Mouse (Mus musculus): ENCODE results near the gene Myom1. TPM values are rescaled to one million over a fixed set of nuclear protein-coding genes. Genes with fewer than 3 reads are reported as not detected.

The Myom1 gene
- polyA plus RNA-seq, 1 experiment, result 1.8 TPM

DNA sequence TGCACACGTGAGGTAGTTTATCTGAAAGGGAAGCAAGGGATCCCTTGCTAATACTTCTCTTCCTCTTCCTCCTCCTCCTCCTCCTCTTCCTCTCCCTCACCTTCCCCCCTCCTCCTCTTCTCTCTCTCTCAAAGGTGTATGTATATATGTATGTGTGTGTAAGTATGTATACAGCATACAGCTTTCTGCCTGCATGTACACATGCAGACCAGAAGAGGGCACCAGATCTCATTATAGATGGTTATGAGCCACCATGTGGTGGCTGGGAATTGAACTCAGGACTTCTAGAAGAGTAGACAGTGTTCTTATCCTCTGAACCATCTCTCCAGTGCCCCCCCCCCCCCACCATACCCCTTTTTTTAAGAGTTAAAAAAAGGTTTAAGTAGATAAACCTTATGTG lies 40.2 kb downstream of the Myom1 start:
- no peak overlapping the region for H3K27ac ChIP-seq (ENCODE audit: insufficient read depth, low read depth, low read length)
- H3K4me3 ChIP-seq (ENCODE audit: insufficient read depth, low read length), result no peak overlapping the region
- TF ChIP-seq POLR2A (IDR thresholded peaks at IDR 0.05; ENCODE audit: borderline replicate concordance, low read depth, low read length) (no peak), CTCF (IDR thresholded peaks at IDR 0.05; ENCODE audit: low read depth, low read length) (no peak)
- H3K4me1 ChIP-seq (ENCODE audit: control insufficient read depth, insufficient read depth, low read length), result no peaks in the 10 kb centered on the region

DNA sequence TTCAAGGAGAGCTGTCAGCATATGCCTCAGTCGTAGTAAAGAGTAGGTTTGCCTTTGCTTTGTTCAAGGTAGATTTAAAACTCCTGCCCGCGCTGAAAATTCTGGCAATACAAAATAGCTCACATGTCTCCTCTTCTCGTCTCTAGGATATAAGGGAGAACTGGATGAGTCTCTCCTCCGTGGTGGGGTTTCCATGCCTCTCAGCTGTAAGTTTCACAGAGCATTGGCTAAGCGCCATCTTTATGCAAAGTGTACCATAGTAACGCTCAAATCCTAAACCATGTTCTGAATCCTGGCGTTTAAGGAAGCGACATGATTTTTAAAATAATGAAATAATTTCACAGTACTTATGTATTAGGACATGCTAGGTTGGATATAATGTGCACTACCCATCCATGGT lies 43.2 kb downstream of the Myom1 start:
- Histone ChIP-seq H3K27ac (ENCODE audit: insufficient read depth, low read depth, low read length) (no peak overlapping the region), H3K4me3 (ENCODE audit: insufficient read depth, low read length) (no peak overlapping the region), H3K4me1 (ENCODE audit: control insufficient read depth, insufficient read depth, low read length) (no peaks in the 10 kb centered on the region)
- TF ChIP-seq CTCF (IDR thresholded peaks at IDR 0.05; ENCODE audit: low read depth, low read length), result no peak
- no peak for TF ChIP-seq POLR2A (IDR thresholded peaks at IDR 0.05; ENCODE audit: borderline replicate concordance, low read depth, low read length)

DNA sequence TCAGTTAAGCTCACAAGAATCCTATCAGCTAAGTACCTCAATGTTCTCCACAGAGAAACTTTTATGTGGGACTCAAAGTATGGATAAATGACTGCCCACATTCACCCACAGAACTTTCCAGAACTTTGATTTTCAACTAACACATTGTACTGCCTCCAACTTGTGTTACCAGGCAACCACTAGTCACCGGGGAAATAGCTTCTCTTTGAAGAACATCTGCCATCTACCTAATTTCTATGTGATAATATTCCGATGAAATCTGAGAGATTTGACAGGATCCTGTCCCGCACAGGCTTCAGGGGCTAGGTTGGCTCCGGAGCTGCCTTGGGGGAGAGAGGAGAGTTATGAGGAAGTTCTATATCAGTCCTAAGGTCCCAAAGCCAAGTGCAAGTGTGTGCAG lies 44.4 kb downstream of the Myom1 start:
- TF ChIP-seq POLR2A (IDR thresholded peaks at IDR 0.05; ENCODE audit: borderline replicate concordance, low read depth, low read length) (no peak), CTCF (IDR thresholded peaks at IDR 0.05; ENCODE audit: low read depth, low read length) (no peak)
- Histone ChIP-seq H3K4me3 (ENCODE audit: insufficient read depth, low read length) (no peak overlapping the region), H3K4me1 (ENCODE audit: control insufficient read depth, insufficient read depth, low read length) (no peaks in the 10 kb centered on the region), H3K27ac (ENCODE audit: insufficient read depth, low read depth, low read length) (no peak overlapping the region)

DNA sequence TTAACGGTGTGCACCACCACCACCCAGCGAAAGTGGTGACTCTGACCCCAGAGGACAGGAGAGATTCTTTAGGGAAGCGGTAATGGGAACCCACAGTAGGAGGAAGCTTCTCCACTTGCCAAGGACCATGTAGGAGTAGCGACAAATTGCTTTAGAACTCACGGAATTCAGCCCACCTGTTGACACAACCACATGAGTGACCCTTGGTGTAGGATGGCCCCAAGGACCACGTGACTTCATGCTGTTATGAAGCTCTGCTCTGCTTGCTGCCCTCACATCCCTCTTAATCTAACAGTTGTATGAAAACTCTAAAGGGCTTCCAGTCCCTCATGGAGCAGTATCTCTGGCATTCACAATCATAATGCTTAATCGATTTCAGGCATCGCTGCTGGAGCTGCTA lies 46.9 kb downstream of the Myom1 start:
- no peak overlapping the region for H3K27ac ChIP-seq (ENCODE audit: insufficient read depth, low read depth, low read length)
- TF ChIP-seq POLR2A (IDR thresholded peaks at IDR 0.05; ENCODE audit: borderline replicate concordance, low read depth, low read length) (no peak), CTCF (IDR thresholded peaks at IDR 0.05; ENCODE audit: low read depth, low read length) (no peak)
- H3K4me1 ChIP-seq (ENCODE audit: control insufficient read depth, insufficient read depth, low read length), result no peaks in the 10 kb centered on the region
- no peak overlapping the region for H3K4me3 ChIP-seq (ENCODE audit: insufficient read depth, low read length)

DNA sequence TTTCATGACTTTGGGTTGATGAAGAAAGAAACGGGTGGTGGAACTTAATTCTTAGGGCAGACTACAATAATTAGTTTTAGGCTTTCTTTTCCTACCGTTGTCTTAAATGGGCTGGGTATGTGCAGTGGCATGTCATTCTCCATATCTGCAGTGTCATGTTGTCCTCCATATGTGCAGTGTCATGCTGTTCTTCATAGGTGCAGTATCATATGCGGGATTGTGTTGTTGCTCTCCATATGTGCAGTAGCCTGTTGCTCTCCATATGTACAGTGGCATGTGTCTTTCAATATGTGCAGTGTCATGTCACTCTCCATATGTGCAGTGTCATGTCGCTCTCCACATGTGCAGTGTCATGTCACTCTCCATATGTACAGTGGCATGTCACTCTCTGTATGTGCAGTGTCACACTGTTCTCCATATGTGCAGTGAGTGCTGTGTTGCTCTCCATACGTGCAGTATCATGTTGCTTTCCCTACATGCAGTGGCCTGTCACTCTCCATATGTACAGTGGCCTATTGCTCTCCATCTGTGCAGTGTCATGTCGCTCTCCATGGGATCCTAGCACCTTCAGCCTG lies 50.8 kb downstream of the Myom1 start:
- no peak overlapping the region for H3K27ac ChIP-seq (ENCODE audit: insufficient read depth, low read depth, low read length)
- H3K4me3 ChIP-seq (ENCODE audit: insufficient read depth, low read length), result no peak overlapping the region
- H3K4me1 ChIP-seq (ENCODE audit: control insufficient read depth, insufficient read depth, low read length), result no peaks in the 10 kb centered on the region
- no peak for TF ChIP-seq CTCF (IDR thresholded peaks at IDR 0.05; ENCODE audit: low read depth, low read length)
- TF ChIP-seq POLR2A (IDR thresholded peaks at IDR 0.05; ENCODE audit: borderline replicate concordance, low read depth, low read length), result no peak

DNA sequence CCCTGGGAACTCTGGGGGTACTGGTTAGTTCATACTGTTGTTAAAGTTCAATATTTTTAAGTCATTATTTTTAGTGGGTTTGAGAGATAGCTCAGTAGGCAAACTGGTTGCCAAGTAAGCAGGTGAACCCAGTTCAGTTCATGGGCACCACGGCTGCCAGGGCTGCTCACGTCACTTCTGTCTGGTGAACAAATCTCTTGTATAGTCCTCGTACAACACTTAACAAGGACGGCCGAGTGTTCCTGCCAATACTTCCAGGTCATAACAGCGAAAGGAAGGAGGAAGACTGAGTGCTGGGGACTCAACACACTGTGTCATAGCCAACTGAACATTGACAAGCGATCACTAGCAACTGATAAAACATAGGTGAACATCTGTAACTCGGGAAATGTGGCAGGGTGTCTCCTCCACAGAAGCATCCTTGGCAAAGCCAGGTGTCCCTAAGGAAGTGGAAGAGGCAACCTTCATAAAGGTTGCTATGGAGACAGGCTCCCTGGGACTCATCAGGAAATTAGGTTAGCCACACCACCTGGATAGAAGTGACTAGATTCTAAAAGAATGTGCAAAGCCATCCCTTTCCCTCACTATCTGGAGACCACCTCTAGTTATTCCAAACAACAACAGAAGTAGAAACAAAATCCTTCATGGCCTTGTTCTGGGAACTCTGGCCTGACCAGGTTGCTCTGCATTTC lies 52.9 kb downstream of the Myom1 start:
- H3K4me3 ChIP-seq (ENCODE audit: insufficient read depth, low read length), result no peak overlapping the region
- H3K27ac ChIP-seq (ENCODE audit: insufficient read depth, low read depth, low read length), result no peak overlapping the region
- no peak for TF ChIP-seq POLR2A (IDR thresholded peaks at IDR 0.05; ENCODE audit: borderline replicate concordance, low read depth, low read length)
- TF ChIP-seq CTCF (IDR thresholded peaks at IDR 0.05; ENCODE audit: low read depth, low read length), result no peak
- no peaks in the 10 kb centered on the region for H3K4me1 ChIP-seq (ENCODE audit: control insufficient read depth, insufficient read depth, low read length)

DNA sequence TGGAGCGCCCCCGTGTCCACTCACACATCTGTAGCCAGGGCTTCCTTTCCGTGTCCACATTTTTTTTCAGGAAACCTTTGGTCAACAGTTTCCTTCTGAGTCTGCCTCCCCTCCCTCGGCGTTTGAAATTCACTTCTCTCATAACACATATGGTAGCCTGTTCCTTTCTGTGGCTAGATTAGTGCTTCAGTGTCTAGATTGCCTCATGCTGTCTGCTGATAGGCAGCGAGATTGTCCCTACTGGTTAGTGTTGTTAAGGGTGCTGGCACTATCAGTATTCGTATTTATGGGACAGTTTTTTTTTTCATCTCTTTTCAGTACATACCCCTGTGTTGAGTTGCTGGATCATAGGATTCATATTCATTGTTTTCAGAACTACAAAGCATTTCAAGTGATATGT lies 54.0 kb downstream of the Myom1 start:
- H3K4me1 ChIP-seq (ENCODE audit: control insufficient read depth, insufficient read depth, low read length), result no peaks in the 10 kb centered on the region
- H3K27ac ChIP-seq (ENCODE audit: insufficient read depth, low read depth, low read length), result no peak overlapping the region
- H3K4me3 ChIP-seq (ENCODE audit: insufficient read depth, low read length), result no peak overlapping the region
- TF ChIP-seq POLR2A (IDR thresholded peaks at IDR 0.05; ENCODE audit: borderline replicate concordance, low read depth, low read length) (no peak), CTCF (IDR thresholded peaks at IDR 0.05; ENCODE audit: low read depth, low read length) (no peak)

DNA sequence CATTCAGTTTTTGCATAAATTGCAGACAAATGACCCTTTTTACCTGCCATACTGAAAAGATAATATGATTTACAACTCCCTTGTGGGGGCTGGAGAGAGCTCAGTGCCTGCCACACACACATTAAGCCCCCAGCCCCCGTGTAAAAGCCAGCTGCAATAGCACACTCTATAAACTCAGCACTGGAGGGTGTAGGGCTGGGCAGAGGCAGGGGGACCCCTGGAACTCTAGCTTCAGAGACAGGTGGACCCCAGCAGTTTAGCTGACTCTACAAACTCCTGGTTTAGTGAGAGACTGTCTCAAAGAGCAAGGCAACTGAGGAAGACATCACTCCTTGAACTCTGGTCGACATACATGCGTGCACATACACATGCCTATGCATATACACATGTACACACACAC lies 55.3 kb downstream of the Myom1 start:
- H3K4me3 ChIP-seq (ENCODE audit: insufficient read depth, low read length), result no peak overlapping the region
- no peaks in the 10 kb centered on the region for H3K4me1 ChIP-seq (ENCODE audit: control insufficient read depth, insufficient read depth, low read length)
- TF ChIP-seq CTCF (IDR thresholded peaks at IDR 0.05; ENCODE audit: low read depth, low read length) (no peak), POLR2A (IDR thresholded peaks at IDR 0.05; ENCODE audit: borderline replicate concordance, low read depth, low read length) (no peak)
- no peak overlapping the region for H3K27ac ChIP-seq (ENCODE audit: insufficient read depth, low read depth, low read length)

DNA sequence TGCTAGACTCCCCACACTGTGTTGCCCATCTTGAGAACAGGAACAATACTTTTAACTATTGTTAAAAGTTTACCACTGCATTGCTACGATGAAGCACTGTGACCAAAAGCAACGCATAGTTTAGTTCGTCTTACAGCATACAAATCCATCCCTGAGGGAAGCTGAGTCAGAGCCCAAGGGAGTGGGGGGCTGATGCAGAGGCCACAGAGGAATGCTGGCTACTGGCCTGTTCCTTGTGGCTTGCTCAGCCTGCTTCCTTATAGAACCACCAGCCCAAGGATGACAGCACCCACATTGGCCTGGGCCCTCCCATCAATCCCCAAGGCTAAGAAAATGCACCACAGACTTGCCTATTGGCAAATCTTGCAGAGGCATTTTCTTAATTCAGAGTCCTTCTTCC lies 56.8 kb downstream of the Myom1 start:
- H3K27ac ChIP-seq (ENCODE audit: insufficient read depth, low read depth, low read length), result no peak overlapping the region
- H3K4me3 ChIP-seq (ENCODE audit: insufficient read depth, low read length), result no peak overlapping the region
- H3K4me1 ChIP-seq (ENCODE audit: control insufficient read depth, insufficient read depth, low read length), result no peaks in the 10 kb centered on the region
- TF ChIP-seq CTCF (IDR thresholded peaks at IDR 0.05; ENCODE audit: low read depth, low read length) (no peak), POLR2A (IDR thresholded peaks at IDR 0.05; ENCODE audit: borderline replicate concordance, low read depth, low read length) (no peak)

DNA sequence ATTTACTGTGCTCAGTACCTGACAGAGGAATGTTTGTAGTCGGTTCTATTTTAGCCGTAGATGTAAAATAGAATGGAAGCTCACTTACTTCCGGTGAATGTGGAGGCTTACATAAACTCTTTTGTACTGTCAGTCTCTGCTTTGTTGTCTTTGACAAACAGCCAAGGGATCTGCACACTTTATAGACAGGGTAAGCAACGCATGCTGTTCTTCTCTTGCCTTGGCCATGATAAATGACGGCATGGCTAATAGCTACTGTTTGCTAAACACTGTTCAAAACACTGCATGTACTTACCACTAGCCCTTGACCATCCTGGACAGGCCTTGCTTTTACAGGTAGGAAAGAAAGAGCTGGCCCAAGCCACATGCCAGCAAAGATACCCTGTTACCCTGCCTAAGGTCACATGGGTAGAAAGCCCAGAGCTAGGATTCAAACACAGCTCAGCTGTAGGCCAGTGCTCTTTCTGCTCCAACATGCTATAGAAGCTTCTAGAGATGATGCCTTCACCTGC lies 59.7 kb downstream of the Myom1 start:
- Histone ChIP-seq H3K4me1 (ENCODE audit: control insufficient read depth, insufficient read depth, low read length) (peaks cover 3% of the 10 kb centered on the region), H3K4me3 (ENCODE audit: insufficient read depth, low read length) (no peak overlapping the region), H3K27ac (ENCODE audit: insufficient read depth, low read depth, low read length) (no peak overlapping the region)
- TF ChIP-seq POLR2A (IDR thresholded peaks at IDR 0.05; ENCODE audit: borderline replicate concordance, low read depth, low read length) (no peak), CTCF (IDR thresholded peaks at IDR 0.05; ENCODE audit: low read depth, low read length) (no peak)

Data from bone marrow macrophage, adult 2 months (primary cell).